Mouse (Mus musculus) intestine, embryonic 15.5 days (tissue): ENCODE measurements at regions not wholly inside any gene's neighbourhood (a gene's known extent, or its start where the extent isn't known, plus 50 kb on each side); places are given as distances from the start of the nearest gene placed in this dataset.
"Not testable (repeated sequence)": the region's sequence is repeated elsewhere in the genome, so short reads cannot be mapped to it uniquely, and the experiment has no call there.

ENCODE experiments used
- ATAC-seq: fragments of 200-750 bp; cut with Nextera tagmentation; 2 replicates; pipeline ENCODE4 v1.8.0; 2017; ENCODE audit warnings: moderate TSS enrichment, moderate library complexity
- H3K27ac ChIP-seq: fragments of 300-500 bp; sonication (generic); 2 replicates; pipeline ENCODE4 v1.5.1; 2015; ENCODE audit warnings: mild to moderate bottlenecking, inconsistent platforms
- H3K27me3 ChIP-seq: fragments of 300-500 bp; sonication (generic); replicated peaks from 2 replicates; pipeline ENCODE4 v1.6.1; 2015; ENCODE audit warnings: inconsistent platforms
- H3K36me3 ChIP-seq: fragments of 300-500 bp; sonication (generic); 2 replicates; pipeline ENCODE4 v1.6.1; 2015; ENCODE audit warnings: inconsistent platforms
- H3K4me1 ChIP-seq: fragments of 300-500 bp; sonication (generic); replicated peaks from 2 replicates; pipeline ENCODE4 v1.6.1; 2015; ENCODE audit warnings: inconsistent platforms
- H3K4me2 ChIP-seq: fragments of 300-500 bp; sonication (generic); replicated peaks from 2 replicates; pipeline ENCODE4 v1.6.1; 2015; ENCODE audit warnings: mild to moderate bottlenecking, inconsistent platforms
- H3K4me3 ChIP-seq: fragments of 300-500 bp; sonication (generic); replicated peaks from 2 replicates; pipeline ENCODE4 v1.5.1; 2015; ENCODE audit warnings: inconsistent platforms
- H3K9ac ChIP-seq: fragments of 300-500 bp; sonication (generic); 2 replicates; pipeline ENCODE4 v1.6.1; 2015; ENCODE audit warnings: inconsistent platforms
- H3K9me3 ChIP-seq: fragments of 300-500 bp; sonication (generic); 2 replicates; pipeline ENCODE4 v1.6.1; 2016; ENCODE audit warnings: inconsistent platforms
- WGBS: fragments of 180-500 bp; shearing (Covaris S2); methylation state at CpG from one replicate; pipeline ENCODE4 v1.1.7; 2015; 5-methylcytosine and 5-hydroxymethylcytosine counted together

DNA sequence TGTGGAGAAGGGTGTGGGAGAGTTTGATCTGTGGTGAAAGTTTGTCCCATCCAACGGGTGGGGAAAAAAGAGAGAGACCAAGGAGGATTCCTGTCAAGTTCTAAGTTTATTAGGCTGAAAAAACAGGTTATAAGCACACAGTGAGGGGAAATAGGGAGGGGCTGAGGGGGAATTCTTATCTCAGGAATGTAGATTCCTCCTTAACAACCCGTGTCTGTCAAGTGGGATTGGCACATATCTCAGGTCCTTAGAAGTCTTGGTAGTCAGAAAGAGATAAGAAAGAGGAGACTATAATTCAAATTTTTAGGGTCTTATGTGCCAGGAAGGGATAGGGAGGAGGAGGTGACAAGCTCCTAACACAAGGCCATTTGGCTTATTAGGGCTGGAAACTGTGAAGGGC is 128.9 kb downstream of the 5530400C23Rik start:
- Histone ChIP-seq H3K27me3 (no peaks in the 10 kb centered on the region), H3K27ac (no peak overlapping the region), H3K9ac (no peak overlapping the region), H3K4me1 (no peaks in the 10 kb centered on the region), H3K36me3 (no peaks in the 10 kb centered on the region), H3K4me3 (no peak overlapping the region), H3K4me2 (no peak overlapping the region), H3K9me3 (no peaks in the 10 kb centered on the region)
- ATAC-seq: 0 out of 2 replicates have a peak, but pooled peaks have one; percentile 41
- WGBS: 9% methylated on average over 2 of the region's 2 CpGs

- no peak overlapping the region for H3K9ac ChIP-seq
- no peak overlapping the region for H3K4me3 ChIP-seq
- H3K27me3 ChIP-seq: no peaks in the 10 kb centered on the region
- H3K4me2 ChIP-seq: no peak overlapping the region
- no peaks in the 10 kb centered on the region for H3K36me3 ChIP-seq
- no peaks in the 10 kb centered on the region for H3K4me1 ChIP-seq
- no peak for ATAC-seq
- WGBS: 85% methylated on average over 2 of the region's 2 CpGs
- H3K27ac ChIP-seq: no peak overlapping the region
- no peaks in the 10 kb centered on the region for H3K9me3 ChIP-seq
Measured at GRCm38 (mm10) chr6:133431672-133432071, 139.7 kb downstream of the 5530400C23Rik start.

DNA sequence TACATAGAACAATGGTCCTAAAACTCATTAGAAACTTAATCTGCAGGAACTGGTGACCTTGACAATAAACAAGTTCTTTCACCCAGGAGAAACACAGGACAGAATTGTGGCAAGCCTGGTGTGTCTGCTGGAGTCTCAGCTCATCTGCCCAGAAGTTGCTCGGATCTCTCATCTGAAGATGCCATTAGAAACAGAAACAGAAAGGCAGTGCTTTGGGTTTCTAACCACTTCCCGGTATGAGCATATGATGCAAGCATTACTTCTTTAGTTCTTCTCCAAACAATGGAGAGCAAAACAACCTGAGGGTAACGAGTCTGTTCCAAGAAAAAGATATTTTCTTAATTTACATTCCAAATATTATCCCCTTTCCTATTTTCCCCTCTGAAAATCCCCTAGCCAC is 150.8 kb downstream of the 5530400C23Rik start:
- H3K36me3 ChIP-seq, ATAC-seq, H3K9me3 ChIP-seq, H3K4me3 ChIP-seq, H3K27me3 ChIP-seq, H3K4me1 ChIP-seq, H3K27ac ChIP-seq, H3K9ac ChIP-seq, H3K4me2 ChIP-seq: not testable (repeated sequence)
- 76% methylated on average over 2 of the region's 3 CpGs for WGBS
